Mouse (Mus musculus): ENCODE data around the gene Fam57b. TPM values are rescaled to one million over a fixed set of nuclear protein-coding genes. Genes with fewer than 3 reads are reported as not detected.

Gene Fam57b
- total and polyA plus RNA-seq, 3 experiments = 0.30 TPM; not detected in 2

DNA sequence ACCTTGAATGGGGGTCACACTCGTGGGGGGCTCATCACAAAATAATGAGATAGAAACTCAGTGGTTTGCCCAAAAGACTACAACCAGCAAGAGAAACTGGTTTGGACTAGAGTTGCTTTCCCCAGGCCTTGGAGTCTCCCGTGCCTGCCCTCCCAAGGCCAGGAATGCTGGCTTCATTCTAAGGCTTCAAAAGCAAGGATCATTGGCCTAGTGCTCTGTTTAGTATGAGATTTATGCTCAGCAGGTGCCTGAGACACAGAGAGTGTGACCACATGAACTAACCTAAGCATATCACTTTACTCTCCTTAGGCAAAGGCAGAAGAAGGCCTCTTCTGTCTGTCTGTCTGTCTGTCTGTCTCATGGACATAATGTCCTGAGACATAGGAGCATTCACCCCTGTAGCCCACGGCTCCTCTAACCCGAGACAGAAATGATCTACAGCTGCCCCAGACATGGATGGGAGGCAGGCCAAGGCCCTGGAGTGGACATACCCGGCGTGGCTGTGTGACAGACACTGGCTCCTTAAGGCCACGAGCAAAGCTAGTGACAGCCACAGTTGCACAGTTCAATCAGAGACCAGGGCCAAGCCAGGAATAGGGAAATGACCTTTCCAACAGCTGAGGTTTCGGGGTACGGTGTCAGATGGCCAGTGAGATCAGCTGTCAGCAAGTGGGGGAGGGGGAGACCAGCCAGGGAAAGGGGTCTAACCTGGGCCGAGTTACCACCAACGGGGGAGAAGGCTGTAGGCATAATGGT, 4.8 kb downstream of the Fam57b start (continued):
- no peak for TF ChIP-seq IRF4 (IDR thresholded peaks at IDR 0.05; ENCODE audit: low read depth, low read length)
- TF ChIP-seq CHD1 (IDR thresholded peaks at IDR 0.05; ENCODE audit: low read depth, low read length) = no peak
- no peak for TF ChIP-seq CHD2 (IDR thresholded peaks at IDR 0.05; ENCODE audit: low read length)

DNA sequence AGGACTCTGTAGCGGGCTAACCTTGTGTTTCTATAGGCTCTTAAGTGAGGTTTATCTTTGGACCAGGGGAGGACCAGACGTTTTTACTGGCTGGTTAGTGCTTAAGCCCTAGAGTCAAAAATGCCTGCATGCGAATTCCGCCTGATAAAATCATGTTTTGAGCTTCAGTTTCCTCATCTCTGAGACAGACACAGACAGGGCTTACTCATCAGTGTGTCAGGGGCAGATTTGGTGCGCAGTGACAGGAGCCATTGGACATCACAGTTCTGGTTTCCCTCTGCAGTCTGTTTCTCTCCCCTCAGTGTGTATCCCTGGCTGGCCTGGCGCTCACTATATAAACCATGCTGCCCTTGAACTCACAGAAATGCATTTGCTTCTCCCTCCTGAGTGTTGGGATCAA, 5.7 kb downstream of the Fam57b start:
- in situ Hi-C loops (cut with MboI; ENCODE audit: low pct_ligation_motif_present, low pct_unique_long_range_greater_than_20kb, low sequenced_read_pairs) (no loop called here), dilution Hi-C loops (cut with MboI; ENCODE audit: extremely low pct_ligation_motif_present, extremely low pct_unique_long_range_greater_than_20kb, low sequenced_read_pairs) (no loop called here)
- Histone ChIP-seq H3K4me2 (ENCODE audit: insufficient read depth, low read depth, poor library complexity, severe bottlenecking) (no peak overlapping the region), H3K27ac (ENCODE audit: insufficient read depth, low read depth) (no peak overlapping the region), H3K4me3 (replicated peaks in 1 of 3; ENCODE audit: low read depth in 2 of 3, low read length in 2 of 3, poor library complexity in 1 of 3) (no peak overlapping the region), H3K9me3 (replicated peaks; ENCODE audit: low read length) (no peaks in the 10 kb centered on the region), H3K36me3 (replicated peaks in 1 of 2; ENCODE audit: control insufficient read depth in 1 of 2, insufficient read depth in 1 of 2, low read length in 1 of 2) (peaks cover 0 to 4% of the 10 kb centered on the region in 2 experiments), H3K9ac (ENCODE audit: insufficient read depth, low read depth) (no peak overlapping the region), H3K27me3 (replicated peaks) (no peaks in the 10 kb centered on the region), H3K4me1 (ENCODE audit: control insufficient read depth in 1 of 2, insufficient read depth in 2 of 2) (peaks cover 0 to 16% of the 10 kb centered on the region in 2 experiments; a peak in 2 of 4 replicates), H3K79me2 (replicated peaks; ENCODE audit: control insufficient read depth, extremely low read depth, insufficient read depth, poor library complexity, severe bottlenecking) (peaks cover 7% of the 10 kb centered on the region)
- no peak for TF ChIP-seq MAZ (IDR thresholded peaks at IDR 0.05; ENCODE audit: low read depth, low read length)
- no peak for TF ChIP-seq RAD21 (IDR thresholded peaks at IDR 0.05; ENCODE audit: low read depth, low read length)
- TF ChIP-seq JUN (IDR thresholded peaks at IDR 0.05; ENCODE audit: insufficient read depth, low read depth, low read length) = no peak
- TF ChIP-seq ETS1 (conservative IDR thresholded peaks at IDR 0.05; ENCODE audit: low read depth, low read length) = no peak
- TF ChIP-seq ELF1 (IDR thresholded peaks at IDR 0.05; ENCODE audit: low read depth, low read length) = no peak
- TF ChIP-seq ZKSCAN1 (IDR thresholded peaks at IDR 0.05; ENCODE audit: borderline replicate concordance, low read depth, low read length) = no peak
- TF ChIP-seq MYC (IDR thresholded peaks at IDR 0.05; ENCODE audit: low read depth, low read length) = no peak
- TF ChIP-seq JUND (conservative IDR thresholded peaks at IDR 0.05; ENCODE audit: low read depth, low read length) = no peak
- no peak for TF ChIP-seq CHD1 (IDR thresholded peaks at IDR 0.05; ENCODE audit: low read depth, low read length)
- no peak for TF ChIP-seq MAFK (IDR thresholded peaks at IDR 0.05; ENCODE audit: insufficient replicate concordance, low read length)
- no peak for TF ChIP-seq NRF1 (IDR thresholded peaks at IDR 0.05; ENCODE audit: low read depth, low read length)
- no peak for TF ChIP-seq ZC3H11A (IDR thresholded peaks at IDR 0.05; ENCODE audit: low read depth, low read length)
- no peak for TF ChIP-seq SIN3A (IDR thresholded peaks at IDR 0.05; ENCODE audit: low read length)
- TF ChIP-seq CTCF (conservative IDR thresholded peaks at IDR 0.05 in 1 of 2, IDR thresholded peaks at IDR 0.05 in 1 of 2; ENCODE audit: low read depth in 2 of 2, low read length in 2 of 2) = no peak
- DNase-seq (ENCODE audit: extremely low read depth) = no peak

DNA sequence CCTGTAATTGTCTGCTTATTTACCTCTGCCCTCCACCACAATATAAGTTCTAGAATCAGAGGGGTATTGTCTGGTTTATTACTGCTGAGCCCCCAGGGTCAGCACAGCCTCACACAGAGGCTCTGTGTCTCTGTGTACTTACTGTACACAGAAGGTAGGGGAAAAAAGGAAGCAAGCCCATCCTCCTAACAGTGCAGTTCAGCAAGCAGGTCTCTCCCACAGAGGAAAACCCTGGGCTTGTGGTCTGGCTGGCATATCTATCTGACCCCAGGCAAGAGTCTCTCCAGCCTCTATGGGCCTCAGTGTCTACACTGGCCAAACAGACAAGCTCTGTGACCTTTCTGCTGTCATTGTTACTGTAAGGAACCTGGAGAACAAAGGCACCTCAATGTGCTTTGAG, 6.3 kb downstream of the Fam57b start:
- Histone ChIP-seq H3K9me3 (replicated peaks; ENCODE audit: low read length) (no peaks in the 10 kb centered on the region), H3K4me2 (ENCODE audit: insufficient read depth, low read depth, poor library complexity, severe bottlenecking) (no peak overlapping the region), H3K27me3 (replicated peaks) (no peaks in the 10 kb centered on the region), H3K27ac (ENCODE audit: insufficient read depth, low read depth) (no peak overlapping the region), H3K9ac (ENCODE audit: insufficient read depth, low read depth) (no peak overlapping the region), H3K36me3 (replicated peaks in 1 of 2; ENCODE audit: control insufficient read depth in 1 of 2, insufficient read depth in 1 of 2, low read length in 1 of 2) (peaks cover 0 to 4% of the 10 kb centered on the region in 2 experiments), H3K4me3 (replicated peaks in 1 of 3; ENCODE audit: low read depth in 2 of 3, low read length in 2 of 3, poor library complexity in 1 of 3) (no peak overlapping the region), H3K79me2 (replicated peaks; ENCODE audit: control insufficient read depth, extremely low read depth, insufficient read depth, poor library complexity, severe bottlenecking) (peaks cover 1% of the 10 kb centered on the region; the same call in 1 of the 2 replicates), H3K4me1 (ENCODE audit: control insufficient read depth in 1 of 2, insufficient read depth in 2 of 2) (peaks cover 0 to 17% of the 10 kb centered on the region in 2 experiments; a peak in 2 of 4 replicates)
- in situ Hi-C loops (cut with MboI; ENCODE audit: low pct_ligation_motif_present, low pct_unique_long_range_greater_than_20kb, low sequenced_read_pairs) = no loop called here
- no peak for DNase-seq (ENCODE audit: extremely low read depth)
- dilution Hi-C loops (cut with MboI; ENCODE audit: extremely low pct_ligation_motif_present, extremely low pct_unique_long_range_greater_than_20kb, low sequenced_read_pairs) = no loop called here
- TF ChIP-seq CTCF (conservative IDR thresholded peaks at IDR 0.05 in 1 of 2, IDR thresholded peaks at IDR 0.05 in 1 of 2; ENCODE audit: low read depth in 2 of 2, low read length in 2 of 2) (no peak), USF2 (conservative IDR thresholded peaks at IDR 0.05; ENCODE audit: low read depth, low read length) (no peak), HCFC1 (IDR thresholded peaks at IDR 0.05; ENCODE audit: low read depth, low read length) (no peak), ZMIZ1 (IDR thresholded peaks at IDR 0.05; ENCODE audit: low read depth, low read length) (no peak), IRF4 (IDR thresholded peaks at IDR 0.05; ENCODE audit: low read depth, low read length) (no peak), RCOR1 (conservative IDR thresholded peaks at IDR 0.05; ENCODE audit: low read depth, low read length) (no peak), BHLHE40 (IDR thresholded peaks at IDR 0.05; ENCODE audit: low read depth, low read length) (no peak), POLR2AphosphoS2 (IDR thresholded peaks at IDR 0.05; ENCODE audit: low read depth, low read length) (no peak), EP300 (IDR thresholded peaks at IDR 0.05; ENCODE audit: low read length) (no peak), GABPA (IDR thresholded peaks at IDR 0.05; ENCODE audit: insufficient replicate concordance, low read depth, low read length) (no peak), TBP (conservative IDR thresholded peaks at IDR 0.05; ENCODE audit: low read depth, low read length) (no peak), MAFK (IDR thresholded peaks at IDR 0.05; ENCODE audit: insufficient replicate concordance, low read length) (no peak), MYC (IDR thresholded peaks at IDR 0.05; ENCODE audit: low read depth, low read length) (no peak), JUND (conservative IDR thresholded peaks at IDR 0.05; ENCODE audit: low read depth, low read length) (no peak), POLR2A (IDR thresholded peaks at IDR 0.05; ENCODE audit: low read depth, low read length) (no peak), E2F4 (IDR thresholded peaks at IDR 0.05; ENCODE audit: insufficient replicate concordance, low read depth, low read length) (no peak), KAT2A (IDR thresholded peaks at IDR 0.05; ENCODE audit: insufficient replicate concordance, low read length) (no peak)
